Mouse (Mus musculus) lung, postnatal 0 days (tissue): ENCODE data around the gene Tfe3. TPM values are rescaled to one million over a fixed set of nuclear protein-coding genes. Genes with fewer than 3 reads are reported as not detected.

Source experiments
- ATAC-seq: fragments of 200-750 bp; cut with Nextera tagmentation; 2 replicates; pipeline ENCODE4 v1.8.0; 2017; ENCODE audit warnings: moderate library complexity
- DNase-seq: peaks from one replicate; pipeline ENCODE4 v3.0.0-alpha.2; 2016; ENCODE audit warnings: low spot score
- H3K27ac ChIP-seq: fragments of 300-500 bp; sonication (generic); 2 replicates; pipeline ENCODE4 v1.5.1; 2014; ENCODE audit warnings: antibody characterized with exemption, mild to moderate bottlenecking, low read length, mixed read lengths
- H3K27me3 ChIP-seq: fragments of 300-500 bp; sonication (generic); replicated peaks from 2 replicates; pipeline ENCODE4 v1.6.1; 2014; ENCODE audit warnings: low read length, mixed read lengths; ENCODE audit not compliant: insufficient read depth
- H3K36me3 ChIP-seq: fragments of 300-500 bp; sonication (generic); 2 replicates; pipeline ENCODE4 v1.6.1; 2014; ENCODE audit warnings: low read length, mixed read lengths; ENCODE audit not compliant: insufficient read depth
- H3K4me1 ChIP-seq: fragments of 300-500 bp; sonication (generic); 2 replicates; pipeline ENCODE4 v1.6.1; 2014; ENCODE audit warnings: antibody characterized with exemption, low read depth, low read length, mixed read lengths; ENCODE audit not compliant: insufficient read depth
- H3K4me2 ChIP-seq: fragments of 300-500 bp; sonication (generic); replicated peaks from 2 replicates; pipeline ENCODE4 v1.6.1; 2014; ENCODE audit warnings: low read depth, mild to moderate bottlenecking, low read length, moderate library complexity, mixed read lengths
- H3K4me3 ChIP-seq: fragments of 300-500 bp; sonication (generic); 2 replicates; pipeline ENCODE4 v1.5.1; 2014; ENCODE audit warnings: low read depth, low read length
- H3K9ac ChIP-seq: fragments of 300-500 bp; sonication (generic); replicated peaks from 2 replicates; pipeline ENCODE4 v1.6.1; 2014; ENCODE audit warnings: low read depth, mild to moderate bottlenecking
- H3K9me3 ChIP-seq: fragments of 300-500 bp; sonication (generic); 2 replicates; pipeline ENCODE4 v1.6.1; 2016; ENCODE audit warnings: low read length, mixed read lengths
- CTCF ChIP-seq: IDR thresholded peaks from 2 replicates; pipeline ENCODE4 v1.5.1; 2016; ENCODE audit warnings: antibody characterized with exemption, mild to moderate bottlenecking
- EP300 ChIP-seq: IDR thresholded peaks from 2 replicates; pipeline ENCODE4 v1.6.1; 2016; ENCODE audit warnings: antibody characterized with exemption, mild to moderate bottlenecking, control low read depth
- WGBS: fragments of 180-500 bp; shearing (Covaris S2); extraction: QIAGEN DNeasy Blood & Tissue Kit; methylation state at CpG from one replicate; pipeline ENCODE4 v1.1.7; 2014; 5-methylcytosine and 5-hydroxymethylcytosine counted together
- polyA plus RNA-seq: library from polyadenylated mRNA; unstranded; fragments of >200 nt; fragmentation: Nextera tagmentation; extraction: Ambion mirVana; gene quantifications from 2 replicates; pipeline ENCODE4 v1.2.1, GENCODE M21; 2015

Tfe3 gene
- polyA plus RNA-seq, 1 experiment from 2014 or later = 22.0 TPM

GRCm38 (mm10) chrX:7722691-7723090 lies 39.7 kb upstream of the Tfe3 start:
- H3K4me2 ChIP-seq = peak overlapping the region; percentile 56
- no peaks in the 10 kb centered on the region for H3K27me3 ChIP-seq
- DNase-seq (peak; percentile 73), ATAC-seq (peak; percentile 29)
- no peaks in the 10 kb centered on the region for H3K36me3 ChIP-seq
- H3K4me1 ChIP-seq = no peaks in the 10 kb centered on the region
- peak overlapping the region; percentile 55 for H3K4me3 ChIP-seq
- H3K9ac ChIP-seq = peak overlapping the region; percentile 54
- 11% methylated on average over 4 of the region's 4 CpGs for WGBS
- no peaks in the 10 kb centered on the region for H3K9me3 ChIP-seq
- TF ChIP-seq EP300 = peak; percentile 79
- no peak for TF ChIP-seq CTCF
- peak overlapping the region; percentile 97 for H3K27ac ChIP-seq

- peak; percentile 81 for TF ChIP-seq EP300
- TF ChIP-seq CTCF = no peak
- peak overlapping the region; percentile 97 for H3K27ac ChIP-seq
- H3K9ac ChIP-seq = no peak overlapping the region
- H3K4me3 ChIP-seq = peak overlapping the region; percentile 12; the same call in 1 of the 2 replicates
- no peaks in the 10 kb centered on the region for H3K4me1 ChIP-seq
- peak; percentile 73 for DNase-seq
- H3K4me2 ChIP-seq = peak overlapping the region; percentile 56
- no peaks in the 10 kb centered on the region for H3K9me3 ChIP-seq
- peak; percentile 41 for ATAC-seq
- no peaks in the 10 kb centered on the region for H3K27me3 ChIP-seq
- no peaks in the 10 kb centered on the region for H3K36me3 ChIP-seq
- 66% methylated on average over 7 of the region's 7 CpGs for WGBS
These were observed 38.2 kb upstream of the Tfe3 start for GRCm38 (mm10) chrX:7724135-7724534.

- Histone ChIP-seq H3K4me3 (no peak overlapping the region), H3K9me3 (no peaks in the 10 kb centered on the region), H3K27ac (no peak overlapping the region), H3K27me3 (no peaks in the 10 kb centered on the region), H3K4me2 (no peak overlapping the region), H3K4me1 (no peaks in the 10 kb centered on the region), H3K36me3 (no peaks in the 10 kb centered on the region), H3K9ac (no peak overlapping the region)
- 80% methylated on average over 12 of the region's 12 CpGs for WGBS
- TF ChIP-seq CTCF = no peak
- TF ChIP-seq EP300 = no peak
- DNase-seq = no peak
- no peak for ATAC-seq
These were observed 36.5 kb upstream of the Tfe3 start for GRCm38 (mm10) chrX:7725841-7726240.

- Histone ChIP-seq H3K4me3 (no peak overlapping the region), H3K4me1 (no peaks in the 10 kb centered on the region), H3K9me3 (no peaks in the 10 kb centered on the region), H3K4me2 (no peak overlapping the region), H3K27me3 (no peaks in the 10 kb centered on the region), H3K9ac (no peak overlapping the region), H3K27ac (no peak overlapping the region), H3K36me3 (no peaks in the 10 kb centered on the region)
- no peak for ATAC-seq
- DNase-seq = no peak
- WGBS = 73% methylated on average over 12 of the region's 13 CpGs
- TF ChIP-seq CTCF (no peak), EP300 (no peak)
These were observed 35.2 kb upstream of the Tfe3 start for GRCm38 (mm10) chrX:7727176-7727575.

GRCm38 (mm10) chrX:7728215-7728921 lies 34.0 kb upstream of the Tfe3 start, which contains the start of gene Praf2:
Gene Praf2 (plus strand): TSS chrX:7728439.
- ATAC-seq (peak; percentile 80), DNase-seq (peak; percentile 93)
- Histone ChIP-seq H3K36me3 (no peaks in the 10 kb centered on the region), H3K9ac (no peak within 1 kb of the TSS), H3K4me2 (peak within 1 kb of the TSS; percentile 48), H3K4me1 (no peaks in the 10 kb centered on the region), H3K9me3 (no peaks in the 10 kb centered on the region), H3K27ac (peak within 1 kb of the TSS; percentile 47; the same call in 1 of the 2 replicates), H3K27me3 (no peaks in the 10 kb centered on the region), H3K4me3 (peak within 1 kb of the TSS; percentile 28)
- TF ChIP-seq EP300 = no peak
- 0 out of 2 replicates have a peak, but pooled peaks have one; percentile 7 for TF ChIP-seq CTCF
- WGBS = 24% methylated on average over 42 of the region's 42 CpGs

GRCm38 (mm10) chrX:7728922-7729265 lies 33.5 kb upstream of the Tfe3 start:
- TF ChIP-seq CTCF = no peak
- TF ChIP-seq EP300 = no peak
- no peak for DNase-seq
- WGBS = 20% methylated on average over 4 of the region's 4 CpGs
- Histone ChIP-seq H3K36me3 (no peaks in the 10 kb centered on the region), H3K4me2 (peak overlapping the region; percentile 48), H3K9me3 (no peaks in the 10 kb centered on the region), H3K9ac (no peak overlapping the region), H3K4me1 (no peaks in the 10 kb centered on the region), H3K27me3 (no peaks in the 10 kb centered on the region), H3K27ac (no peak overlapping the region), H3K4me3 (peak overlapping the region; percentile 28)
- ATAC-seq = no peak
